Mouse (Mus musculus) midbrain, embryonic 13.5 days (tissue): Measurements from ENCODE around the gene Foxa1. TPM values are rescaled to one million over a fixed set of nuclear protein-coding genes. Genes with fewer than 3 reads are reported as not detected.

Experiments
- ATAC-seq: fragments of 200-750 bp; cut with Nextera tagmentation; 2 replicates; pipeline ENCODE4 v1.8.0; 2017; ENCODE audit warnings: mild to moderate bottlenecking, moderate TSS enrichment, moderate library complexity
- H3K27ac ChIP-seq: fragments of 300-500 bp; sonication (generic); 2 replicates; pipeline ENCODE4 v1.5.1; 2015; ENCODE audit warnings: inconsistent platforms, mild to moderate bottlenecking, moderate library complexity
- H3K27me3 ChIP-seq: fragments of 300-500 bp; sonication (generic); 2 replicates; pipeline ENCODE4 v1.6.1; 2015; ENCODE audit warnings: mild to moderate bottlenecking, inconsistent platforms
- H3K36me3 ChIP-seq: fragments of 300-500 bp; sonication (generic); 2 replicates; pipeline ENCODE4 v1.6.1; 2015; ENCODE audit warnings: mild to moderate bottlenecking, inconsistent platforms
- H3K4me1 ChIP-seq: fragments of 300-500 bp; sonication (generic); replicated peaks from 2 replicates; pipeline ENCODE4 v1.6.1; 2015; ENCODE audit warnings: inconsistent platforms
- H3K4me2 ChIP-seq: fragments of 300-500 bp; sonication (generic); replicated peaks from 2 replicates; pipeline ENCODE4 v1.6.1; 2015; ENCODE audit warnings: moderate library complexity, mild to moderate bottlenecking, inconsistent platforms
- H3K4me3 ChIP-seq: fragments of 300-500 bp; sonication (generic); replicated peaks from 2 replicates; pipeline ENCODE4 v1.5.1; 2015; ENCODE audit warnings: mild to moderate bottlenecking, inconsistent platforms
- H3K9ac ChIP-seq: fragments of 300-500 bp; sonication (generic); replicated peaks from 2 replicates; pipeline ENCODE4 v1.6.1; 2015; ENCODE audit warnings: mild to moderate bottlenecking, inconsistent platforms
- H3K9me3 ChIP-seq: fragments of 300-500 bp; sonication (generic); 2 replicates; pipeline ENCODE4 v1.6.1; 2016; ENCODE audit warnings: mild to moderate bottlenecking, inconsistent platforms
- WGBS: fragments of 180-500 bp; shearing (Covaris S2); methylation state at CpG from one replicate; pipeline ENCODE4 v1.1.7; 2015; 5-methylcytosine and 5-hydroxymethylcytosine counted together
- polyA plus RNA-seq: library from polyadenylated mRNA; unstranded; fragments of >200 nt; fragmentation: Nextera tagmentation; extraction: Ambion mirVana; gene quantifications from 2 replicates; pipeline ENCODE4 v1.2.1, GENCODE M21; 2015

Foxa1 gene
- polyA plus RNA-seq, 1 experiment from 2014 or later: 3.8 TPM

GRCm38 (mm10) chr12:57511560-57511959 lies 35.2 kb downstream of the Foxa1 start:
- ATAC-seq: no peak
- Histone ChIP-seq H3K27ac (no peak overlapping the region), H3K36me3 (no peaks in the 10 kb centered on the region), H3K27me3 (peaks cover 3% of the 10 kb centered on the region; the same call in 1 of the 2 replicates), H3K9me3 (no peaks in the 10 kb centered on the region), H3K4me3 (no peak overlapping the region), H3K4me2 (no peak overlapping the region), H3K9ac (no peak overlapping the region), H3K4me1 (no peaks in the 10 kb centered on the region)
- 91% methylated on average over 5 of the region's 5 CpGs for WGBS

- WGBS: 91% methylated on average over 4 of the region's 4 CpGs
- H3K9me3 ChIP-seq: no peaks in the 10 kb centered on the region
- no peak overlapping the region for H3K4me2 ChIP-seq
- no peak for ATAC-seq
- H3K9ac ChIP-seq: no peak overlapping the region
- H3K36me3 ChIP-seq: no peaks in the 10 kb centered on the region
- H3K4me3 ChIP-seq: no peak overlapping the region
- H3K4me1 ChIP-seq: no peaks in the 10 kb centered on the region
- H3K27ac ChIP-seq: no peak overlapping the region
- H3K27me3 ChIP-seq: peaks cover 3% of the 10 kb centered on the region; the same call in 1 of the 2 replicates
These were observed 35.6 kb downstream of the Foxa1 start for GRCm38 (mm10) chr12:57511127-57511526.

GRCm38 (mm10) chr12:57509726-57510125 lies 37.0 kb downstream of the Foxa1 start:
- Histone ChIP-seq H3K36me3 (no peaks in the 10 kb centered on the region), H3K27ac (no peak overlapping the region), H3K4me2 (no peak overlapping the region), H3K4me1 (no peaks in the 10 kb centered on the region), H3K4me3 (no peak overlapping the region), H3K9ac (no peak overlapping the region), H3K27me3 (peaks cover 3% of the 10 kb centered on the region; the same call in 1 of the 2 replicates), H3K9me3 (no peaks in the 10 kb centered on the region)
- ATAC-seq: no peak
- WGBS: 75% methylated on average over 4 of the region's 4 CpGs

- H3K27me3 ChIP-seq: peaks cover 3% of the 10 kb centered on the region; the same call in 1 of the 2 replicates
- no peak overlapping the region for H3K4me2 ChIP-seq
- H3K9ac ChIP-seq: no peak overlapping the region
- H3K36me3 ChIP-seq: no peaks in the 10 kb centered on the region
- no peak for ATAC-seq
- no peak overlapping the region for H3K4me3 ChIP-seq
- WGBS: 16% methylated on average over 11 of the region's 11 CpGs
- H3K9me3 ChIP-seq: no peaks in the 10 kb centered on the region
- H3K27ac ChIP-seq: no peak overlapping the region
- H3K4me1 ChIP-seq: no peaks in the 10 kb centered on the region
These were observed 37.8 kb downstream of the Foxa1 start for GRCm38 (mm10) chr12:57508938-57509337.

GRCm38 (mm10) chr12:57505329-57505728 lies 41.4 kb downstream of the Foxa1 start:
- WGBS: 78% methylated on average over 7 of the region's 7 CpGs
- Histone ChIP-seq H3K4me3 (no peak overlapping the region), H3K27ac (no peak overlapping the region), H3K36me3 (no peaks in the 10 kb centered on the region), H3K9me3 (no peaks in the 10 kb centered on the region), H3K9ac (no peak overlapping the region), H3K4me2 (no peak overlapping the region), H3K27me3 (peaks cover 3% of the 10 kb centered on the region; the same call in 1 of the 2 replicates), H3K4me1 (no peaks in the 10 kb centered on the region)
- ATAC-seq: no peak

GRCm38 (mm10) chr12:57500246-57500645 lies 46.5 kb downstream of the Foxa1 start:
- Histone ChIP-seq H3K4me1 (no peaks in the 10 kb centered on the region), H3K36me3 (no peaks in the 10 kb centered on the region), H3K9me3 (no peaks in the 10 kb centered on the region), H3K9ac (no peak overlapping the region), H3K27me3 (no peaks in the 10 kb centered on the region), H3K4me2 (no peak overlapping the region), H3K27ac (no peak overlapping the region), H3K4me3 (no peak overlapping the region)
- 85% methylated on average over 7 of the region's 7 CpGs for WGBS
- ATAC-seq: no peak

GRCm38 (mm10) chr12:57496347-57497119 lies 50.2 kb downstream of the Foxa1 start:
- no peaks in the 10 kb centered on the region for H3K27me3 ChIP-seq
- 82% methylated on average over 6 of the region's 6 CpGs for WGBS

More at GRCm38 (mm10) chr12:57496347-57497119, 50.2 kb downstream of the Foxa1 start:
- H3K27ac ChIP-seq: no peak overlapping the region
- H3K4me3 ChIP-seq: no peak overlapping the region
- H3K9ac ChIP-seq: no peak overlapping the region
- no peaks in the 10 kb centered on the region for H3K36me3 ChIP-seq
- no peak for ATAC-seq
- no peak overlapping the region for H3K4me2 ChIP-seq
- H3K4me1 ChIP-seq: no peaks in the 10 kb centered on the region
- H3K9me3 ChIP-seq: no peaks in the 10 kb centered on the region

Other genes with a start within 250 kb of the Foxa1 start
- 1.8 and 2.6 TPM in 2 replicates for gene Ttc6, start 17.2 kb upstream of the Foxa1 start, polyA plus RNA-seq